Mouse (Mus musculus) cerebellum, adult 2 months (tissue): Measurements from ENCODE around the gene Gja5.

Experiments
- CTCF ChIP-seq: fragments of 200-500 bp; IDR thresholded peaks from 2 replicates; pipeline ENCODE4 v1.5.1; 2011; ENCODE audit warnings: low read depth, mild to moderate bottlenecking, control low read depth, low read length, moderate library complexity, borderline replicate concordance; ENCODE audit not compliant: insufficient read depth
- POLR2A ChIP-seq: fragments of 200-500 bp; IDR thresholded peaks from 2 replicates; pipeline ENCODE4 v1.6.1; 2011; ENCODE audit warnings: low read length, control low read depth, borderline replicate concordance; ENCODE audit not compliant: insufficient read depth

GRCm38 (mm10) chr3:96970986-96971385 is 66.5 kb downstream of the Gja5 start:
- TF ChIP-seq POLR2A (no peak), CTCF (no peak)
